Mouse (Mus musculus): ENCODE results near the gene Tbc1d30. TPM values are rescaled to one million over a fixed set of nuclear protein-coding genes. Genes with fewer than 3 reads are reported as not detected.

Tbc1d30 gene
- polyA plus RNA-seq, 1 experiment from 2014 or later: 6.7 TPM

DNA sequence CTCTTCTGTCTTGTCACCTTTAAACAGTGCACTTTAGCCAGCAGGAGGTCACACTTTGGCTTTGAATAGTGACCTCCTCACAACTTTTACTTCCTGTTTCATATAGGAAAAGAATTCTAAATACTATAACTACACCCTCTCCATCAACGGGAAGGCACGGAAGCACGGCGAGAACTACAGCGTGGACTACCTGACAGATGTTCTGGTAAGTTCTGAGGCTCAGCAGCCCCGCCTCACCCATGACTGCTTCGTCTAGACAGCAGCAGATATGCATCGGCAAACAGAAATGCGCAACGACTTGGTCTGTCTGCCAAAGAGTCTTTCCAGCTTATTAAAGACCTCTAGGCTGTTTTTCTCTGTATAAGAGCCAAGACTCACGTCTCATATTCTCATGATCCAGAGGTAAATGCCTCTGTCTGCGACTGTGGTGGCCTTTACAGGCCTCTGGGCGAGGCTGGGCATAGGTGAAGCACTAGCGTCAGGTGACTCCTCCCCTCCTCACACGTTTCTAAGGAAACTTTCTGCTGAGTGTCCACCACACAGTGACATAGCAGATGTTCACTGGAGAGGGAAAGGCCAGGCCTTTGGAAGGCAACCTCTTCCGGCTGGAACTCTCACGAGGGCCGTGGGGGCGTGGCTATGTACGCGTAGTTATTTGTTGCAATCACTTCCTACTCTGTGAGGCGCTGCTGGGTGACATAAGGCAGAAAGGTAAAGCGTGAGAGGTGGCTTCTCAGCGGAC is 25.6 kb upstream of the Tbc1d30 start:
- Histone ChIP-seq H3K27me3 (no peaks in the 10 kb centered on the region), H3K9me3 (replicated peaks) (no peaks in the 10 kb centered on the region), H3K36me3 (peaks cover 81% of the 10 kb centered on the region), H3K4me1 (no peaks in the 10 kb centered on the region), H3K4me3 (no peak overlapping the region), H3K4me2 (replicated peaks) (no peak overlapping the region), H3K9ac (no peak overlapping the region), H3K27ac (no peak overlapping the region)
- 92% methylated on average over 24 of the region's 24 CpGs for WGBS
- ATAC-seq (ENCODE audit: low FRiP score): no peak

DNA sequence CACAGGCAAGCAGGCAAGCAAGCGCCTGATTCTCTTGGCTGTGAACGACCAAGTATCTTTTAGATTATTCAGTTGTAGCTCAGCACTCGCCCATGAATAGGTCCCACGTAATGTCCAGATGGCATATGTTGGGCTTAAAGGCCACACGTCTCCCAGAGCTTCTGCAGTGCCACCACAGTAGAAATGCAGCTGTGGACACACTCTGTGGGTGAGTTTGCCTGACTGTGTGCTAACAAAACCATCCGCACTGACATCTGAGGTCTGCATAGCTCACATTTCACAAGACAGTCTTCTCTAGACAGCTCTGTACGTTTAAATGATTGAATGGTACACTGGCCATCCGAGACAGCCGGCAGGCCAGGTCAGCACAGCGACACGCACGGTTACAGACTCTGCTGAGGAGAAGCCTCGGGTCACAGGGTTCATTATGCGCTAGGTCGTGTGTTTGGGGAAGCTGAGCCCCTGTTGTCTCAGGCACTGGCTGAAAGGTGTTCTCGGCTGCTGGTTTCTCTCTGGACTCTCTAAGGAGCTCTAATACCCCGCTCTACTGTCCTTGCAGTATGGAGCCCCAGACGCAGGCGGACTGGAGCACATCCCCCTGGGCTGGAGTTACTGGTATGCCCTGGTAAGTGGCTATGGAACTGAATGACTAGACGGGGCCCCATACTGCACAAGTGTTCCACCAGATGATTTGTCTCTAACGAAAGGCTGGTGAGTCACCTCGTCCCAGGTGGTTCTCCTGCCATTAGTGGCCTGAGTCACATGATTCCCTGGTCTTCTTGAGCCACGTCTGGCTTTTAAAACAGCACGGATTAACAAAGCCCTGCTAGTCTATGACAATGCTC is 24.8 kb upstream of the Tbc1d30 start:
- no peaks in the 10 kb centered on the region for H3K4me1 ChIP-seq
- ATAC-seq (ENCODE audit: low FRiP score): no peak
- no peaks in the 10 kb centered on the region for H3K9me3 ChIP-seq (replicated peaks)
- 83% methylated on average over 24 of the region's 24 CpGs for WGBS
- H3K9ac ChIP-seq: no peak overlapping the region
- H3K27ac ChIP-seq: no peak overlapping the region
- H3K36me3 ChIP-seq: peaks cover 78% of the 10 kb centered on the region
- H3K4me3 ChIP-seq: no peak overlapping the region
- no peak overlapping the region for H3K4me2 ChIP-seq (replicated peaks)
- no peaks in the 10 kb centered on the region for H3K27me3 ChIP-seq

DNA sequence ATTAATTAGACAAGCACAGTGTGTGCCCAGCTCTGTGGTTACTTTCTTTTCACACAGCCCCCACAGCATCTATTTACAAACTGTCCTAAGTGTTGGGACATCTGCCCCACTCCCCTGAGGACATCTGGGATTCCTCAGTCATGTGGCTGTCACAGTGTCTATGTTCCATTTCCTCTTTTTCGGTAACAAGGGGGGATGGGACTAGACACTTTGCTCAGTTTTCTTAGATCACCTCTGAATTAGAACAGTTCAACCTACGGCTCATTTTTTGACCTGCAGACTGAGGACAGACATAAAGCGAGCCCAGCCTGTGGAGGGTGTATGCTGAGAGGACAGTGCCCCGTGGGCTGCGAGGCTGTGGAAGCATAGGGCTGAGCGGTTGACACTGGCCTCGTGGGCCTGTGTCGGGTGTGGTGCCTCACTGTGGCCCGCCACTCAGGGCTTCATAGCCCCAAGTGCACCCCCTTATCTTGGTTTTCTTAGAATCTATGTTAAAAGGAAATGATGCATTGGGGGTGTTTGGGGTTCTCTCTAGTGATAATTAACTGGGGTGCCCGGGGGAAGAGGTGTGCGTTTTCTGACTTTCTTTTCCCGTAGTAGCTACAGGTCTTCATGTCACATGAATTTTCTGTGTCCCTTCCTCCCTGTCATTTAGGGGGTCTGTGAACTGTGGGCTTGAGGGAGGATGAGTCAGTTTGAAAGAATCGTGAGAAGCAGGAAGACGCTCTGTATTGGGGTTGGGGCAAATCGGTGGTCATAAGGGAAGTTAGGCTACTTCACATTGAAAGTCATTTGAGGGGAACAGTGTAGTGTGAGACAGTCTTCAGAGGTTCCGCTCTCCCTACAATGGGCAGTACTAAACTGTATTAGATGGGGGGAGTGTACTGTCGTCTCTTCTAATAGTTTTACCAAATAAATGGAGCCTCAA is 23.9 kb upstream of the Tbc1d30 start:
- Histone ChIP-seq H3K9ac (no peak overlapping the region), H3K9me3 (replicated peaks) (no peaks in the 10 kb centered on the region), H3K36me3 (peaks cover 79% of the 10 kb centered on the region), H3K4me3 (no peak overlapping the region), H3K4me2 (replicated peaks) (no peak overlapping the region), H3K27ac (no peak overlapping the region), H3K27me3 (no peaks in the 10 kb centered on the region), H3K4me1 (no peaks in the 10 kb centered on the region)
- 91% methylated on average over 17 of the region's 17 CpGs for WGBS
- ATAC-seq (ENCODE audit: low FRiP score): no peak

DNA sequence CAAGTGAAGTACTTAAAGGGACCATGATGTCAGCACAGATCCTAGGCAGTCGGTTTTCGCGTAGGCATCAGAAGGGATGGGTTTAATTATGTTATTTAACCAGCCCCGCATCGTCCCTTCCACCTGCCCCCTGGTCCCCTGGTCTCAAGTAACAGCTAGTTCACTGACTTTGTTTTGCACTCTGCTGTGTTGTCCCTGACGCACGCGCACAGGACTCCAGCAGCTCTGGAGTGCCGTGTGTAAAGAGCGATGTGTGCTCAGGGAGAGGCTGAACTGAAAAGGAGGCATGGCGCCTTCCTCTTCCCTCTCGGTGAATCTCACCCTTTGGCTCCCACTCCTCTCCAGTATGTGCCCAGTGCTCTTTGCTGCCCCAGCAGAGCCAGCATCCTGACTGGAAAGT is 22.9 kb upstream of the Tbc1d30 start:
- Histone ChIP-seq H3K4me3 (no peak overlapping the region), H3K27me3 (no peaks in the 10 kb centered on the region), H3K9me3 (replicated peaks) (no peaks in the 10 kb centered on the region), H3K27ac (no peak overlapping the region), H3K9ac (no peak overlapping the region), H3K4me1 (no peaks in the 10 kb centered on the region), H3K36me3 (peaks cover 75% of the 10 kb centered on the region), H3K4me2 (replicated peaks) (no peak overlapping the region)
- ATAC-seq (ENCODE audit: low FRiP score): no peak
- 68% methylated on average over 12 of the region's 12 CpGs for WGBS

DNA sequence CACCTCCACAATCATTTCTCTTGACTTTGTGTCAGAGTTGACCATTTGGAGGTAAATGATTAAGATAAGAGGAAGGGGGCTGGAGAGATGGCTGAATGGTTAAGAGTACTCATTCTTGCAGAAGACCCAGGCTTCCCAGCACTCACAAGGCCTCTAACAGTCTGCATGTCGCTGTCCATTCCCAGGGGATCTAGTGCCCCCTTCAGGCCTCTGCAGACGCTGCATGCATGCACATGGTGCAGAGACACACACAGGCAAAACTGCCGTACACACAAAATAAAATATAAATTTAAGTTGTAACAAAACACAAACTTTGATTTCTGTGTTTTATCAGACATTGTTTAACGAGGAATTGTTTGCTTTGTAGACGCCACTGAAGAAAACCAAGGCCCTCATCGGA is 19.7 kb upstream of the Tbc1d30 start:
- Histone ChIP-seq H3K4me2 (replicated peaks) (no peak overlapping the region), H3K9me3 (replicated peaks) (no peaks in the 10 kb centered on the region), H3K9ac (no peak overlapping the region), H3K36me3 (peaks cover 45% of the 10 kb centered on the region), H3K4me1 (peaks cover 17% of the 10 kb centered on the region), H3K27me3 (no peaks in the 10 kb centered on the region), H3K4me3 (no peak overlapping the region), H3K27ac (no peak overlapping the region)
- no peak for ATAC-seq (ENCODE audit: low FRiP score)
- 92% methylated on average over 6 of the region's 6 CpGs for WGBS

DNA sequence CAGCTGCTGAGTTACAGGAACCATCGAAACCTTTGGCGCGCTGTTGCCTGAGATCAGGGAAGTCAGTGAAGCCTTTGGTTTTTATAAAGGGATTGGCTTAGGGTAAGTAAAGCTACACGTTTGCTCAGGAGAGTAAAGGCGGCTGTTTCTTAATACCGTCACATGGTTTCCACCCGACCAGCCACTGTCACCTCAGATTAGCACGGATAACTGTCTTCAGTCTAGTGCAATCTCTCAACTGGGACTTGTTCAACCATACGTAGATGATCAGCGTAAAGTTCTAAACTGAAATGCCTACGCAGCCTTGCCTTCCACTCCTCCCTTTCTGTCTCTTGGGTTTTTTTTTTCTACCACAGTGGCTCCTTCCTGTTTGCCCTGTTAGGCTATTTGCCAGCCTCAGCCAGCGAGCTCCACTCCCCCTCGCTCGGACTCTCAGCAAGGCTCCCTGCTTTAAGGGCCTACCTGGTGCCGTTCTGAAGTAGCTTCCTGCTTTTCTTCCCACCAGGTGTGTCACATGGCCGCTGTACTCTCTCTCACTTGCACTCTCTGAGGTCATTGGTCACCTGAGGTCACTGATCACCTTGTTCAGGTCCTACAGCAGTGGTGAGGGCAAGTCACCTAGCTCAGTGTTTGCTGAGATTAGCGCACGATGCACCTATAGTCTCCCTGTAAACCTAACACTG is 17.8 kb upstream of the Tbc1d30 start:
- no peak overlapping the region for H3K4me2 ChIP-seq (replicated peaks)
- H3K36me3 ChIP-seq: peaks cover 31% of the 10 kb centered on the region
- H3K9ac ChIP-seq: no peak overlapping the region
- ATAC-seq (ENCODE audit: low FRiP score): no peak
- no peaks in the 10 kb centered on the region for H3K27me3 ChIP-seq
- no peaks in the 10 kb centered on the region for H3K9me3 ChIP-seq (replicated peaks)
- WGBS: 93% methylated on average over 18 of the region's 18 CpGs
- H3K27ac ChIP-seq: no peak overlapping the region
- H3K4me3 ChIP-seq: no peak overlapping the region
- H3K4me1 ChIP-seq: peaks cover 25% of the 10 kb centered on the region

DNA sequence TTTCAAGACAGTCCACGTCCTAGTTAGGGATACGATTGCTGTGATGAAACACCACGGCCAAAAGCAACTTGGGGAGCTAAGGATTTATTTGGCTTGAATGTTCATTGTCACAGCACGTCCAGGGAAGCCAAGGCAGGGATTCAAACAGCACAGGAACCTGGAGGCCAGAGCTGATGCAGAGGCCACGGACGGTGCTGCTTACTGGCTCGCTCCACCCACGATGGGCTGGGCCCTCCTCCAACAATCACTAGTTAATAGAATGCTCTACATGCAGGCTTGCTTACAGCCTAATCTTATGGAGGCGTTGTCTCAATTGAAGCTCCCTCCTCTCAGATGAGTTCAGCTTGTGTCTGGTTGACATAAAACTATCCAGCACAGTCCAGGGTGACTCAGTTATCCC is 16.7 kb upstream of the Tbc1d30 start:
- no peak for ATAC-seq (ENCODE audit: low FRiP score)
- Histone ChIP-seq H3K9ac (no peak overlapping the region), H3K4me2 (replicated peaks) (no peak overlapping the region)

DNA sequence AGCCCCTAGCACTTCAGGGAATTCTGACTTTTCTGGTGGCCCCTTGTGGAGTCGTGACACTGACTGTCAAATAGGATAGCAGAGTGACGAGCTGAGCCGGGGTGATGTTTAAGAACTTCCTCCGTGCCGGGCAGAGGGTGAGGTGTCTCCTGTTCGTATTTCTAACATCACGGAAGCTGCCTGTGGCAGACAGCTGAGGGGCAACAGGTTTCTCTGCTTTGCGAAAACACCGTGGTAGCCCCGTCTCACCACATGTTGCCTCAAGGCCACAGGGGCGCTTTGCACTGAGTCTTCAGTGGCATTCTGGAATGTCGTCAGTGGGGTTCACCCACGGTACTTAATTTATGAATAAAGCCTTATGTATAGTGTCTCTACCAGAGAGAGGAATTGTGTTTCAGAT is 16.2 kb upstream of the Tbc1d30 start:
- Histone ChIP-seq H3K4me3 (no peak overlapping the region), H3K9me3 (replicated peaks) (no peaks in the 10 kb centered on the region), H3K4me2 (replicated peaks) (no peak overlapping the region), H3K4me1 (peaks cover 25% of the 10 kb centered on the region), H3K36me3 (peaks cover 22% of the 10 kb centered on the region), H3K9ac (no peak overlapping the region), H3K27me3 (no peaks in the 10 kb centered on the region), H3K27ac (no peak overlapping the region)
- ATAC-seq (ENCODE audit: low FRiP score): no peak
- 82% methylated on average over 13 of the region's 13 CpGs for WGBS

More for the DNA sequence above, 16.7 kb upstream of the Tbc1d30 start:
- WGBS: 95% methylated on average over 9 of the region's 9 CpGs
- Histone ChIP-seq H3K36me3 (peaks cover 22% of the 10 kb centered on the region), H3K9me3 (replicated peaks) (no peaks in the 10 kb centered on the region), H3K4me3 (no peak overlapping the region), H3K27me3 (no peaks in the 10 kb centered on the region), H3K27ac (no peak overlapping the region), H3K4me1 (peaks cover 25% of the 10 kb centered on the region)

DNA sequence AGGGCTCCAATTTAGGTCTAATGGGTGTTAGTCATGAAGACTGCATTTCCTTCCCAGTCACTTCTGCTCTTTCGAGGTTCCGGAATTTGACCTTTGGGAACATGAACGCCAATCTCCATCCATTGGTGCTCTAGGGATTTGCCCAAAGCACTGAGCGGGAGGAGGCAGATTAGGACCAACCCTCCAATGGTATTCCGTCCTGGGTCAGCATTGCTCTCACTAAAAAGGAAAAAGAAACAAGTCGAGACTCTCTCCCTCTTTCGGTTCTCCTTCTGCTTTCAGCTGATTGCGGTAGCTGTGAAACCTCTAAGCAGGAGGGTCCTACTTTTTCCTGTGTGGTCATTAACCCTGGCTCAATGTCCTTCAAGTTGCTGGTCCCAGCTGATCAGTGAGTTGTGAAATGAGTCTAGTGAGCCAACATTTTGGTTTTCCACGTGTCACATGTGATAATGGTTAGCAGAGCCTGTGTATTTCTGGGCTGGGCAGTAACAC is 14.7 kb upstream of the Tbc1d30 start:
- 13% methylated on average over 9 of the region's 9 CpGs for WGBS

DNA sequence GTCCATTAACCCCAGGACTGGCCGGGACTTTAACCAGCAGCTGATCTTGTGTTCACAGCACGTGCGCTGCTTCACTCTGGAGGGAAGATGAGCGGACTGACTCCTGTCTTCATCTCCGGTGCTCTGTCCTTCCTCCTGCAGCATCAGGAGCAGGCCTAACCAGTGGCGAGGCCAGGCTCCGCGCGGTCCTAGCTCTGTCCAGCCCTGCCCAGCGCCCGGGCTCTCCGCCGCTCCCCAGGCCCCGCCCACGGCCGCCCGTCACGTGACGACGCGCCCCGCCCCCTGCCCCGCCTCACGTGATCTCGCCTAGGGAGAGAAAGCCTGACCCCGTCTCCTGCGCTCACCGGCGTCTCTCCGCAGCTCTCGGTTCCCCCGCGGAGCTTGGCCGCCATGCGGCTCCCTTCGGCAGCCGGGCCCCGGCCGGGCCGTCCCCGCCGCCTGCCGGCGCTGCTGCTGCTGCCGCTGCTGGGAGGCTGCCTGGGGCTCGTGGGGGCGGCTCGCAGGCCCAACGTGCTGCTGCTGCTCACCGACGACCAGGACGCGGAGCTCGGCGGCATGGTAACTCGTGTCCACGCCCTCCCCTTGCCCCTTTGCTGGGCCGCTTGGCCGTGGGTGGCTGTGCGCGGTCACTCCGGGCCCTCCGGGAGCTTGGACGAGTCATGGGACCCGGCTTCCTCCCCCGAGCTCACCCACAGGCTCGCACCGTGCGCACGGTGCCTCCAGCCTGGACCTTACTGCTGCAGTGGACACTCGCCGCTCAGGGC is 13.9 kb upstream of the Tbc1d30 start, which contains the start of gene Gns:
Gene Gns (plus strand): TSS at position 290 of the 764 bp plus-strand sequence.
- H3K4me3 ChIP-seq: peak within 1 kb of the TSS; percentile 98
- H3K27me3 ChIP-seq: no peaks in the 10 kb centered on the region
- peak within 1 kb of the TSS; percentile 81 for H3K4me2 ChIP-seq (replicated peaks)
- peak within 1 kb of the TSS; percentile 92 for H3K9ac ChIP-seq
- peaks cover 25% of the 10 kb centered on the region for H3K4me1 ChIP-seq
- peak within 1 kb of the TSS; percentile 74 for H3K27ac ChIP-seq
- H3K9me3 ChIP-seq (replicated peaks): no peaks in the 10 kb centered on the region
- under 1% methylated on average over 71 of the region's 72 CpGs for WGBS
- ATAC-seq (ENCODE audit: low FRiP score): peak; percentile 98
- H3K36me3 ChIP-seq: peaks cover 5% of the 10 kb centered on the region

More for the DNA sequence above, 14.7 kb upstream of the Tbc1d30 start:
- no peak for ATAC-seq (ENCODE audit: low FRiP score)
- Histone ChIP-seq H3K4me3 (peak overlapping the region; percentile 98), H3K36me3 (peaks cover 14% of the 10 kb centered on the region), H3K27me3 (no peaks in the 10 kb centered on the region), H3K9ac (peak overlapping the region; percentile 92), H3K27ac (no peak overlapping the region), H3K9me3 (replicated peaks) (no peaks in the 10 kb centered on the region), H3K4me2 (replicated peaks) (peak overlapping the region; percentile 81), H3K4me1 (peaks cover 25% of the 10 kb centered on the region)

DNA sequence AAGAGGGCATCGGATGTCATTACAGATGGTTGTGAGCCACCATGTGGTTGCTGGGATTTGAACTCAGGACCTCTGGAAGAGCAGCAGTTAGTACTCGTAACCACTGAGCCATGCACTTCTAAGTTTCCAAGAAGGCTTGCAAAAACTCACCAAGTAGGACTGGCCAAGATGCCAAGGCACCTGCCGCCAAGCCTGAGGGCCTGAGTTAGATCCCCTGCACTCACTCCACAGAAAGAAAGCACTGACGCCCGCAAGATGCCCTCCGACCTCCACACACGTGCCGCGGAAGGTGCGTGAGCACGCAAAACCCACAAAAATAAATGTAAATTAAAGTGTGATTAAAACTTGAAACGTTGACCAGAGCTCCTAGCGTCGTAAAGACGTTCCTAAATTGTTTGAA is 13.2 kb upstream of the Tbc1d30 start:
- WGBS: 30% methylated on average over 15 of the region's 15 CpGs
- peak; percentile 43; the same call in 1 of the 2 replicates for ATAC-seq (ENCODE audit: low FRiP score)
- no peaks in the 10 kb centered on the region; the same call in 1 of the 2 replicates for H3K36me3 ChIP-seq
- H3K9me3 ChIP-seq (replicated peaks): no peaks in the 10 kb centered on the region
- H3K4me3 ChIP-seq: peak overlapping the region; percentile 98
- peak overlapping the region; percentile 81 for H3K4me2 ChIP-seq (replicated peaks)
- H3K27me3 ChIP-seq: no peaks in the 10 kb centered on the region
- H3K27ac ChIP-seq: peak overlapping the region; percentile 74; the same call in 1 of the 2 replicates
- peaks cover 25% of the 10 kb centered on the region for H3K4me1 ChIP-seq
- H3K9ac ChIP-seq: peak overlapping the region; percentile 92
